Mouse (Mus musculus) intestine, postnatal 0 days (tissue): ENCODE results near the gene Slc23a4. TPM values are rescaled to one million over a fixed set of nuclear protein-coding genes. Genes with fewer than 3 reads are reported as not detected.

Experiments
- ATAC-seq: fragments of 200-750 bp; cut with Nextera tagmentation; 2 replicates; pipeline ENCODE4 v1.8.0; 2017; ENCODE audit warnings: mild to moderate bottlenecking, moderate TSS enrichment, moderate library complexity
- H3K27ac ChIP-seq: fragments of 300-500 bp; sonication (generic); 2 replicates; pipeline ENCODE4 v1.5.1; 2014; ENCODE audit warnings: mild to moderate bottlenecking, low read depth, low read length, moderate library complexity
- H3K27me3 ChIP-seq: fragments of 300-500 bp; sonication (generic); replicated peaks from 2 replicates; pipeline ENCODE4 v1.6.1; 2014; ENCODE audit warnings: low read length, mixed read lengths; ENCODE audit not compliant: control insufficient read depth, insufficient read depth
- H3K36me3 ChIP-seq: fragments of 300-500 bp; sonication (generic); 2 replicates; pipeline ENCODE4 v1.6.1; 2014; ENCODE audit warnings: mild to moderate bottlenecking, moderate library complexity; ENCODE audit not compliant: control insufficient read depth, insufficient read depth
- H3K4me1 ChIP-seq: fragments of 300-500 bp; sonication (generic); replicated peaks from 2 replicates; pipeline ENCODE4 v1.6.1; 2014; ENCODE audit warnings: antibody characterized with exemption, low read length, mixed read lengths; ENCODE audit not compliant: control insufficient read depth, insufficient read depth
- H3K4me2 ChIP-seq: fragments of 300-500 bp; sonication (generic); replicated peaks from 2 replicates; pipeline ENCODE4 v1.6.1; 2014; ENCODE audit warnings: low read depth, mild to moderate bottlenecking, moderate library complexity
- H3K4me3 ChIP-seq: fragments of 300-500 bp; sonication (generic); 2 replicates; pipeline ENCODE4 v1.5.1; 2014; ENCODE audit warnings: low read depth, low read length
- H3K9ac ChIP-seq: fragments of 300-500 bp; sonication (generic); 2 replicates; pipeline ENCODE4 v1.6.1; 2014; ENCODE audit warnings: mild to moderate bottlenecking, low read depth, low read length
- H3K9me3 ChIP-seq: fragments of 300-500 bp; sonication (generic); 2 replicates; pipeline ENCODE4 v1.6.1; 2016; ENCODE audit warnings: mixed run types; ENCODE audit not compliant: control insufficient read depth
- CTCF ChIP-seq: sonication (generic); IDR thresholded peaks from 2 replicates; pipeline ENCODE4 v1.5.1; 2016; ENCODE audit warnings: low read depth, mild to moderate bottlenecking, control low read depth, antibody characterized with exemption, moderate library complexity
- WGBS: fragments of 180-500 bp; shearing (Covaris S2); extraction: QIAGEN DNeasy Blood & Tissue Kit; methylation state at CpG from one replicate; pipeline ENCODE4 v1.1.7; 2014; 5-methylcytosine and 5-hydroxymethylcytosine counted together
- polyA plus RNA-seq: library from polyadenylated mRNA; unstranded; fragments of >200 nt; fragmentation: Nextera tagmentation; extraction: Ambion mirVana; gene quantifications from 2 replicates; pipeline ENCODE4 v1.2.1, GENCODE M21; 2015

Slc23a4 gene
- polyA plus RNA-seq, 1 experiment from 2014 or later: 7.7 TPM

DNA sequence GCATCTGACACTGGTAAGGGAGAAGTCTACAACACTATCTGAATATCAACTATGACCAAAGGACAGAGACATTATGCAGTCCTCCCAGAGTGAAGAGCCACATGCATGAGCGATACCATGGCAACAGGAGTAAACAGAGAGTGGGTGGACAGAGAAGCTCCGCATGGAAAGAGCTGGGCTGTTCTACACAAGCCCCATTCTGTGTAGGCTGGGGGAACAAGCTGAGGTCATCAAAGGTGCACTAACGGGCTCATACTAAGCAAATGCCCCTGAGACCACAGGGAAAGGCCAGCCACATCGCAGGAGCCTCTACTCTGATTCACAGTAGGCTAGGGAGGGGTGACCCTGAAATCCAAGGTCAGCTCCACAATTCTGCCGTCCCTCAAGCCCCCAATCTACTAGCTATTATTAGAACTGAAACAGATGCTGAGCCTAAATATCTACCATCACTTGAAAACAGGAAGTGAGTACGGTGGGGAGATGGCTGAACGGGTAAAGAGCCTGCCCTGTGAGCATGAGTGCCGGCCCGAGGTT lies 86.2 kb downstream of the Slc23a4 start:
- H3K9ac ChIP-seq: no peak overlapping the region
- H3K27me3 ChIP-seq: no peaks in the 10 kb centered on the region
- peaks cover 47% of the 10 kb centered on the region; the same call in 1 of the 2 replicates for H3K36me3 ChIP-seq
- no peaks in the 10 kb centered on the region for H3K9me3 ChIP-seq
- no peak for ATAC-seq
- H3K4me3 ChIP-seq: no peak overlapping the region
- no peaks in the 10 kb centered on the region for H3K4me1 ChIP-seq
- TF ChIP-seq CTCF: no peak
- no peak overlapping the region for H3K4me2 ChIP-seq
- H3K27ac ChIP-seq: no peak overlapping the region
- 69% methylated on average over 9 of the region's 9 CpGs for WGBS

DNA sequence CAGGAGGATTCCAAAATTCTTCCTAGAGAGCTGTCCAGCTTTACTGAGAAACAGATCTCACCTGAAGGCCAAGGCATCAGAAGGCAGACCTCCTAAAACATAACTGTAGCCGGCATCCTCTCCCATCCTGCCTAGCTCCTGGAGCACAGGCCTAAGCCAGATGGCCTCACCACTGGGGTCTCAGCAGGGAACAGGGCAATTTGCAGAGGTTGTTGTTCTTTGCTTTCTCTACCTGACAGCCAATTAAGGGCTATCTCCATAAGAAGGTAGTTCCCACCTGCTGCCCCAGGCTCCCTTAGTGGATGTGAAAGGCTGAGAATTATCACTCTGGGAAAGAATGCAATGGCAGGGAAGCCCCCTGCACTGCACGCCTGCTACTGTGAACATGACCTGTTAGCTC lies 87.2 kb downstream of the Slc23a4 start:
- Histone ChIP-seq H3K27ac (no peak overlapping the region), H3K36me3 (peaks cover 51% of the 10 kb centered on the region), H3K9me3 (no peaks in the 10 kb centered on the region), H3K9ac (no peak overlapping the region), H3K4me1 (no peaks in the 10 kb centered on the region), H3K27me3 (no peaks in the 10 kb centered on the region), H3K4me3 (no peak overlapping the region), H3K4me2 (no peak overlapping the region)
- ATAC-seq: no peak
- 86% methylated on average over 2 of the region's 2 CpGs for WGBS
- TF ChIP-seq CTCF: no peak

DNA sequence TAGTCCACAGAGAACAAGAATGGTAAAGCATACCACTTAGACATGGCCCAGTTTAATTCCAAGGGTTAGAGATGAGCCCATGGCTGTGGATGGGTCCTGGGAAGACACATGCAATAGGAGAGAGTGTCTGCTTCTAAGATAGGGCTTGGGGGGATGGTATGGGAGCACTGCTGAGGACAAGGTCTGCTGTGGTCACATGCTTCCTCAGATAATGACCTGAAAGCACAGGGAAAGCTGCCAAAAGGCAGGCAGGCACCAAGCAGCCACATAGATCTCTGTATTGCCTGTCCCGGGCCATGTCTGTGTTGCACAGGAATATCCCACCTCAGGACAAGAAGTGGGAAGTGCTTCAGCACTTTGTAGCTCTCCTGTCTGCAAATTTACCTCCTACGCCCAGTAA lies 89.1 kb downstream of the Slc23a4 start:
- no peak for TF ChIP-seq CTCF
- Histone ChIP-seq H3K27ac (no peak overlapping the region), H3K9me3 (no peaks in the 10 kb centered on the region), H3K9ac (no peak overlapping the region), H3K4me3 (no peak overlapping the region), H3K4me2 (no peak overlapping the region), H3K27me3 (no peaks in the 10 kb centered on the region), H3K36me3 (peaks cover 55% of the 10 kb centered on the region), H3K4me1 (no peaks in the 10 kb centered on the region)
- peak; percentile 31; the same call in 1 of the 2 replicates for ATAC-seq
- WGBS: 74% methylated on average over 2 of the region's 2 CpGs

DNA sequence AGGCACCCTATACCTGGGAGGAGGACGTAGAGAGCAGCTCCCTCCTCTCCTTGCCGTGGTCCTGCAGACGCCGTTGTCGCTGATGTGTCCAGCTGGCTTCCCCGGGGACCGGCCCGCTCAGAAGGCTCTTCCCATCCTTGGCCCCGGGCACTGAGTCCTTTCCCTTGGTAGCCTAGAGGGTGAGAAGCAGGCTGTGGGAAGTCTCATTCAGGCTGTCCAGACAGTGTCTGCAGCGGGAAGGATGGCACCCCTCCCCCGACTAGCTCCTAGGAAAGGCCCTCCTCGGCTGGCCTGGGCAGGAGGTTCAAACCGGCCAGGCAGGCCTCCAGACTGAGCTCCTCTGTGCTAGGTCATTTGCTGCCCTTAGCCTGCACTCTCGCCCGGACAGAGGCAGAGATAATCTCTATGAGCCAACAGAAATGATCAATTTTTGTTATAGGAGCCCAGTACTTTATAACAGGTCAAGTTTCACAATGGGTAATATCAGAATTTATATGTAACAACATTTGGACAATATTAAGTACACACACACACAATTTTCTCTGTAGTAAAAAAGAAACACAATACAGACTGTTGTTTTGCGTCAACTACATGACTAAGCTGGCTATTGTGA lies 91.9 kb downstream of the Slc23a4 start:
- no peak for ATAC-seq
- no peak overlapping the region for H3K4me3 ChIP-seq
- H3K4me1 ChIP-seq: no peaks in the 10 kb centered on the region
- H3K9ac ChIP-seq: no peak overlapping the region
- H3K27me3 ChIP-seq: no peaks in the 10 kb centered on the region
- no peak for TF ChIP-seq CTCF
- H3K9me3 ChIP-seq: no peaks in the 10 kb centered on the region
- H3K27ac ChIP-seq: no peak overlapping the region
- peaks cover 60% of the 10 kb centered on the region for H3K36me3 ChIP-seq
- no peak overlapping the region for H3K4me2 ChIP-seq
- 67% methylated on average over 16 of the region's 16 CpGs for WGBS

DNA sequence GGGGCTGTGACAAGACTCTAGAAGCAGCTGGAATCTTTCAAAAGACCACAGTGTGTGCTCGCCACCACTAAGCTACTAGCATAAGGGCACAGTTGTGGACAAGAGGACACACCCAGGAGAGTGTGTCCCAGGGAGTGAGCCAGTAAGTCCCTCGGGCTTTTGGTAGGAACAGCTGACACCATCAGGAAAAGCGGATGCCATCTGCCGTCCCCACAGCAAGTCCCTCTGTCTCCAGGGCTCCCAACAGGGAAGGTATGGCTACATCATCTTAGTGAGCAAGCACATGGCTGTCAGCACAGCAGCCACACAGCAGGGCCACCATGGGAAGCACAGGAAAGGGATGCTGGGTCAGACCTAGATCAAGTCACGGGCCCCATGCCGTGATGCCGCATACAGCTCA lies 92.6 kb downstream of the Slc23a4 start:
- H3K27me3 ChIP-seq: no peaks in the 10 kb centered on the region
- no peaks in the 10 kb centered on the region for H3K9me3 ChIP-seq
- H3K36me3 ChIP-seq: peaks cover 56% of the 10 kb centered on the region
- no peak overlapping the region for H3K4me3 ChIP-seq
- 90% methylated on average over 7 of the region's 7 CpGs for WGBS
- H3K27ac ChIP-seq: no peak overlapping the region
- no peak overlapping the region for H3K9ac ChIP-seq
- H3K4me1 ChIP-seq: no peaks in the 10 kb centered on the region
- no peak for ATAC-seq
- TF ChIP-seq CTCF: no peak
- H3K4me2 ChIP-seq: no peak overlapping the region

Other genes starting within 250 kb of the Slc23a4 start
- 4.7 and 5.2 TPM in 2 replicates for gene Agbl3, start 208.0 kb downstream of the Slc23a4 start, polyA plus RNA-seq
- 12.9 and 25.0 TPM in 2 replicates for gene Tmem140, start 125.3 kb downstream of the Slc23a4 start, polyA plus RNA-seq
- 6.2 and 6.8 TPM in 2 replicates for gene Cyren, start 110.3 kb downstream of the Slc23a4 start, polyA plus RNA-seq
- 5.7 and 6.9 TPM in 2 replicates for gene Wdr91, start 77.5 kb downstream of the Slc23a4 start, polyA plus RNA-seq
- not detected in 2 replicates for gene Stra8, start 68.2 kb downstream of the Slc23a4 start, polyA plus RNA-seq
- 15.1 and 15.7 TPM in 2 replicates for gene Cnot4, start 145.3 kb upstream of the Slc23a4 start, polyA plus RNA-seq
- gene Nup205, start 189.0 kb upstream of the Slc23a4 start, polyA plus RNA-seq: 6.6 and 7.7 TPM in 2 replicates